Mouse (Mus musculus): Measurements from ENCODE around the gene Ttyh2.

The Ttyh2 gene

GRCm38 (mm10) chr11:114675341-114675825, at the start of gene Ttyh2:
TSS of gene Ttyh2 (plus strand) at chr11:114675431.
- peak; percentile 24 to 42 for DNase-seq

GRCm38 (mm10) chr11:114626071-114626690, 49.0 kb upstream of the Ttyh2 start:
- DNase-seq: no peak

- DNase-seq: no peak
Observed at GRCm38 (mm10) chr11:114627036-114627435, 48.2 kb upstream of the Ttyh2 start.

GRCm38 (mm10) chr11:114628032-114628431, 47.2 kb upstream of the Ttyh2 start:
- no peak for DNase-seq

- DNase-seq: no peak
Observed at GRCm38 (mm10) chr11:114630044-114630443, 45.2 kb upstream of the Ttyh2 start.

- no peak for DNase-seq
Observed at GRCm38 (mm10) chr11:114632266-114632665, 43.0 kb upstream of the Ttyh2 start.

- DNase-seq: peak; percentile 50 to 56
Observed at GRCm38 (mm10) chr11:114636292-114636691, 38.9 kb upstream of the Ttyh2 start.

- no peak for DNase-seq
Observed at GRCm38 (mm10) chr11:114636727-114637505, 38.3 kb upstream of the Ttyh2 start.

GRCm38 (mm10) chr11:114638647-114639290, 36.5 kb upstream of the Ttyh2 start:
- DNase-seq: no peak

- no peak for DNase-seq
Observed at GRCm38 (mm10) chr11:114639681-114640103, 35.5 kb upstream of the Ttyh2 start.

- no peak for DNase-seq
Observed at GRCm38 (mm10) chr11:114640658-114641057, 34.6 kb upstream of the Ttyh2 start.

GRCm38 (mm10) chr11:114641136-114641535, 34.1 kb upstream of the Ttyh2 start:
- DNase-seq: no peak

GRCm38 (mm10) chr11:114642184-114642583, 33.0 kb upstream of the Ttyh2 start:
- DNase-seq: no peak

GRCm38 (mm10) chr11:114642926-114643325, 32.3 kb upstream of the Ttyh2 start:
- DNase-seq: no peak

- no peak for DNase-seq
Observed at GRCm38 (mm10) chr11:114644122-114644521, 31.1 kb upstream of the Ttyh2 start.

GRCm38 (mm10) chr11:114649510-114649909, 25.7 kb upstream of the Ttyh2 start:
- DNase-seq: no peak

- DNase-seq: no peak
Observed at GRCm38 (mm10) chr11:114652531-114652930, 22.7 kb upstream of the Ttyh2 start.

- DNase-seq: no peak
Observed at GRCm38 (mm10) chr11:114653664-114654063, 21.6 kb upstream of the Ttyh2 start.

GRCm38 (mm10) chr11:114654552-114654951, 20.7 kb upstream of the Ttyh2 start:
- no peak for DNase-seq

GRCm38 (mm10) chr11:114655350-114656008, 19.8 kb upstream of the Ttyh2 start:
- DNase-seq: no peak

GRCm38 (mm10) chr11:114656994-114657644, 18.1 kb upstream of the Ttyh2 start:
- no peak for DNase-seq

- peak in 1 of 2 experiments; percentile 21 for DNase-seq
Observed at GRCm38 (mm10) chr11:114657737-114658136, 17.5 kb upstream of the Ttyh2 start.
